Mouse (Mus musculus): ENCODE measurements at regions not wholly inside any gene's neighbourhood (a gene's known extent, or its start where the extent isn't known, plus 50 kb on each side); places are given as distances from the start of the nearest gene placed in this dataset.

GRCm38 (mm10) chr15:88408461-88409379 lies 191.4 kb upstream of the Zdhhc25 start:
- no peak for TF ChIP-seq CTCF (IDR thresholded peaks at IDR 0.05; ENCODE audit: insufficient read depth, low read length)
- no peak for TF ChIP-seq POLR2A (IDR thresholded peaks at IDR 0.05; ENCODE audit: borderline replicate concordance, extremely low read depth, low read depth, low read length)
- Histone ChIP-seq H3K4me3 (replicated peaks; ENCODE audit: extremely low read depth, low read depth, low read length) (no peak overlapping the region), H3K4me1 (ENCODE audit: control insufficient read depth, insufficient read depth, low read length) (no peaks in the 10 kb centered on the region)
- DNase-seq = no peak
- 66% methylated on average over 20 of the region's 20 CpGs for WGBS

DNA sequence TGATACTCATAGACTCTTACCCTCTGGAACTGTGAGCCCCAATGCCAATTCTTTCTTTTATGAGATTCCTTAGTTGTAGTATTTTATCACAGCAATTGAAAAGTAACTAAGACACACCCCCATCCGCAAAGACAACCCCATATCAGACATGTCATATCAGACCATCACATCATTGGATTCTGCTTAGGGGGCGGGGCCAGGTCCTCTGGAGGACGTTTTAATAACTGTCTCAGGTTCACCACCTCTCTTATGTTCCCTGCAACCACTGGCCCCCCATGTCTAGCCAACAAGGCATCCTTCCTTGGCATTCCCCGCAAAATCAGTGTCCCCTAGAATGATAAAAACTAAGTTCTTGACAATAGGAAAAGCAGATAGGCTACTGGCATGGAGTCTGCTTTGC lies 185.9 kb upstream of the Zdhhc25 start:
- no peak for TF ChIP-seq CTCF (IDR thresholded peaks at IDR 0.05; ENCODE audit: insufficient read depth, low read length)
- no peak for TF ChIP-seq POLR2A (IDR thresholded peaks at IDR 0.05; ENCODE audit: borderline replicate concordance, extremely low read depth, low read depth, low read length)
- 67% methylated on average over 4 of the region's 4 CpGs for WGBS
- no peak for DNase-seq
- H3K4me1 ChIP-seq (ENCODE audit: control insufficient read depth, insufficient read depth, low read length) = no peaks in the 10 kb centered on the region
- no peak overlapping the region for H3K4me3 ChIP-seq (replicated peaks; ENCODE audit: extremely low read depth, low read depth, low read length)

DNA sequence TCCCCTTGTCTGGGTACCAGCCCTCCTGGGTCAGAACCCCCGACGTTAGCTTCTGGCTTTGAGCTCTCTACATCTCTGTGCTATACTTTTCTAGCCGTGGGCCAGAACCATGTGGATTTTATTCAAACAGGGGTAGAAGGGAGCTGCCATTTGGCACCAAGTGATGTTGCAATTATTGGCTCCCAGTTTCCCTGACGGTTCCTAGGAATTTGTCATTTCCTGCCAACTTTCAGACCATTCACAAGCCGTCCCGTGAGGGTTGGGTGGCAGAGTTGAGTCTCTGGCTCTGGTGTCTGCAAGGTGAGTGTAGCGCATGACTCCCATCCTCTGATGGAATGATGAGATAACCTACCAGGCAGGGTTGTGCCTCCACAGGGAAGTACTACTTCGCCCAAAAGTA lies 181.2 kb upstream of the Zdhhc25 start:
- no peak overlapping the region for H3K4me3 ChIP-seq (replicated peaks; ENCODE audit: extremely low read depth, low read depth, low read length)
- 58% methylated on average over 8 of the region's 8 CpGs for WGBS
- DNase-seq = no peak

GRCm38 (mm10) chr15:88428441-88428840 lies 171.7 kb upstream of the Zdhhc25 start:
- TF ChIP-seq POLR2A (IDR thresholded peaks at IDR 0.05; ENCODE audit: borderline replicate concordance, extremely low read depth, low read depth, low read length) = no peak
- no peak for TF ChIP-seq CTCF (IDR thresholded peaks at IDR 0.05; ENCODE audit: insufficient read depth, low read length)
- 66% methylated on average over 7 of the region's 7 CpGs for WGBS
- no peaks in the 10 kb centered on the region for H3K4me1 ChIP-seq (ENCODE audit: control insufficient read depth, insufficient read depth, low read length)
- DNase-seq = no peak
- H3K4me3 ChIP-seq (replicated peaks; ENCODE audit: extremely low read depth, low read depth, low read length) = no peak overlapping the region

More for the DNA sequence above, 181.2 kb upstream of the Zdhhc25 start:
- H3K4me1 ChIP-seq (ENCODE audit: control insufficient read depth, insufficient read depth, low read length) = no peaks in the 10 kb centered on the region
- TF ChIP-seq POLR2A (IDR thresholded peaks at IDR 0.05; ENCODE audit: borderline replicate concordance, extremely low read depth, low read depth, low read length) (no peak), CTCF (IDR thresholded peaks at IDR 0.05; ENCODE audit: insufficient read depth, low read length) (no peak)

GRCm38 (mm10) chr15:88430941-88431340 lies 169.2 kb upstream of the Zdhhc25 start:
- H3K4me3 ChIP-seq (replicated peaks; ENCODE audit: extremely low read depth, low read depth, low read length) = no peak overlapping the region
- DNase-seq = no peak
- TF ChIP-seq POLR2A (IDR thresholded peaks at IDR 0.05; ENCODE audit: borderline replicate concordance, extremely low read depth, low read depth, low read length) = no peak
- TF ChIP-seq CTCF (IDR thresholded peaks at IDR 0.05; ENCODE audit: insufficient read depth, low read length) = no peak
- no peaks in the 10 kb centered on the region for H3K4me1 ChIP-seq (ENCODE audit: control insufficient read depth, insufficient read depth, low read length)
- 66% methylated on average over 7 of the region's 7 CpGs for WGBS

- DNase-seq = no peak
- 69% methylated on average over 4 of the region's 4 CpGs for WGBS
- no peak overlapping the region for H3K4me3 ChIP-seq (replicated peaks; ENCODE audit: extremely low read depth, low read depth, low read length)
- no peak for TF ChIP-seq POLR2A (IDR thresholded peaks at IDR 0.05; ENCODE audit: borderline replicate concordance, extremely low read depth, low read depth, low read length)
- no peak for TF ChIP-seq CTCF (IDR thresholded peaks at IDR 0.05; ENCODE audit: insufficient read depth, low read length)
- no peaks in the 10 kb centered on the region for H3K4me1 ChIP-seq (ENCODE audit: control insufficient read depth, insufficient read depth, low read length)
These were observed 151.8 kb upstream of the Zdhhc25 start for GRCm38 (mm10) chr15:88448272-88448671.

DNA sequence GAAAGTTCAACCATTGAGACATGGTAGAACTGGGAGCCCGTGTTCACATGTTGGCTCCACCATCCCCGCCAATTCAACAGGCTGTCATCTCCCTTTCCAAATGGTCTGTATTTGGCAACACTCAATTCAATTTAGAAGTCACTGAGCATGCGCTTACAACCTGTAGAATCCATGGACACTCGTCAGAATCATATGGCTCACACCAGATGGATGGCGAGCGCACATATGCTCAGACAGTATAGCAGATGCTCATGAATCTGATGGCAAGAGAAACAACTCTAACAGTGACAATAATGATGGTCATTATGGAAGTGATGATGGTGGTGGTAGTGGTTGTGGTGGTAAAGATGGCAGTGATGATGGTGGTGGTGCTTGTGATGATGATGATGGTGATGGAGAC lies 148.9 kb upstream of the Zdhhc25 start:
- H3K4me1 ChIP-seq (ENCODE audit: control insufficient read depth, insufficient read depth, low read length) = no peaks in the 10 kb centered on the region
- 87% methylated on average over 6 of the region's 6 CpGs for WGBS
- TF ChIP-seq POLR2A (IDR thresholded peaks at IDR 0.05; ENCODE audit: borderline replicate concordance, extremely low read depth, low read depth, low read length) (no peak), CTCF (IDR thresholded peaks at IDR 0.05; ENCODE audit: insufficient read depth, low read length) (no peak)
- DNase-seq = no peak
- no peak overlapping the region for H3K4me3 ChIP-seq (replicated peaks; ENCODE audit: extremely low read depth, low read depth, low read length)

DNA sequence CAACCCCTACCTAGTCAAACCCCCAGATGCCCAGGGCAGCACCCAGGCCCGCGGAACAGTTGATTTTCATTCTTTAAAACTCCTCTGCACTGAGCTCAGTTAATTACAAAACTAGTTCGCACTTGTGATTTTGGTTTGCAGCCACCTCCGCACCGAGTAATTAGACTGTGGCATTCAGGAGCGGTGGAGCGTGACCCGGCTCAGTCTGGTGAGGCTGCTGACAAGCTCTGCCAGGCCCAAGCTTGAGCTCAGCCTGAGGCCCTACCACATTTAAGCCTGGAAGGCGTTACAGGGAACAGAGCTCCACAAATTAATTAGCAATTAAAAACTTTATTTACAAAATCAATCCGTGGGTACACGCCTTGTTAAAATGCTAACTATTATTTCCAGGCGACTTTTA lies 132.0 kb upstream of the Zdhhc25 start:
- Histone ChIP-seq H3K4me3 (replicated peaks; ENCODE audit: extremely low read depth, low read depth, low read length) (no peak overlapping the region), H3K4me1 (ENCODE audit: control insufficient read depth, insufficient read depth, low read length) (no peaks in the 10 kb centered on the region)
- WGBS = 75% methylated on average over 12 of the region's 12 CpGs
- no peak for TF ChIP-seq POLR2A (IDR thresholded peaks at IDR 0.05; ENCODE audit: borderline replicate concordance, extremely low read depth, low read depth, low read length)
- no peak for TF ChIP-seq CTCF (IDR thresholded peaks at IDR 0.05; ENCODE audit: insufficient read depth, low read length)
- no peak for DNase-seq

- no peaks in the 10 kb centered on the region for H3K4me1 ChIP-seq (ENCODE audit: control insufficient read depth, insufficient read depth, low read length)
- TF ChIP-seq POLR2A (IDR thresholded peaks at IDR 0.05; ENCODE audit: borderline replicate concordance, extremely low read depth, low read depth, low read length) (no peak), CTCF (IDR thresholded peaks at IDR 0.05; ENCODE audit: insufficient read depth, low read length) (peak; percentile 56)
- H3K4me3 ChIP-seq (replicated peaks; ENCODE audit: extremely low read depth, low read depth, low read length) = no peak overlapping the region
- peak; percentile 2 for DNase-seq
- WGBS = 21% methylated on average over 2 of the region's 2 CpGs
These were observed 131.3 kb upstream of the Zdhhc25 start for GRCm38 (mm10) chr15:88468810-88469209.
